Mouse (Mus musculus) cerebral cortex, adult 2 months (tissue): Measurements from ENCODE around the gene Raet1e.

ENCODE experiments used
- WGBS: fragments of 180-500 bp; shearing (Covaris S2); methylation state at CpG from one replicate; pipeline ENCODE4 v1.1.7; 2018; 5-methylcytosine and 5-hydroxymethylcytosine counted together

Raet1e gene

GRCm38 (mm10) chr10:22274445-22275057 is 116.2 kb downstream of the Raet1e start:
- WGBS = 17% methylated on average over 19 of the region's 19 CpGs

- WGBS = 97% methylated on average over 2 of the region's 2 CpGs
Observed at GRCm38 (mm10) chr10:22278468-22278867, 120.1 kb downstream of the Raet1e start.

- whole genome bisulfite sequencing = 44% methylated on average over 6 of the region's 6 CpGs
Observed at GRCm38 (mm10) chr10:22282816-22283215, 124.4 kb downstream of the Raet1e start.

GRCm38 (mm10) chr10:22295676-22296075 is 137.3 kb downstream of the Raet1e start:
- 65% methylated on average over 1 of the region's 1 CpGs for WGBS

GRCm38 (mm10) chr10:22297033-22297762 is 138.8 kb downstream of the Raet1e start:
- 71% methylated on average over 5 of the region's 5 CpGs for WGBS

GRCm38 (mm10) chr10:22297766-22298461 is 139.5 kb downstream of the Raet1e start:
- WGBS = 57% methylated on average over 8 of the region's 8 CpGs

- 65% methylated on average over 2 of the region's 2 CpGs for WGBS
Observed at GRCm38 (mm10) chr10:22299324-22299723, 141.0 kb downstream of the Raet1e start.

GRCm38 (mm10) chr10:22301641-22302040 is 143.3 kb downstream of the Raet1e start:
- 84% methylated on average over 1 of the region's 1 CpGs for WGBS

- WGBS = 80% methylated on average over 5 of the region's 5 CpGs
Observed at GRCm38 (mm10) chr10:22302344-22303057, 144.1 kb downstream of the Raet1e start.

GRCm38 (mm10) chr10:22303736-22304135 is 145.4 kb downstream of the Raet1e start:
- 90% methylated on average over 6 of the region's 6 CpGs for WGBS

GRCm38 (mm10) chr10:22305801-22306200 is 147.4 kb downstream of the Raet1e start:
- WGBS = 77% methylated on average over 4 of the region's 4 CpGs

GRCm38 (mm10) chr10:22306452-22306851 is 148.1 kb downstream of the Raet1e start:
- 67% methylated on average over 4 of the region's 4 CpGs for WGBS

GRCm38 (mm10) chr10:22308221-22308620 is 149.9 kb downstream of the Raet1e start:
- WGBS = 73% methylated on average over 1 of the region's 1 CpGs

- 55% methylated on average over 2 of the region's 2 CpGs for WGBS
Observed at GRCm38 (mm10) chr10:22322858-22323257, 164.5 kb downstream of the Raet1e start.

GRCm38 (mm10) chr10:22345721-22346120 is 187.4 kb downstream of the Raet1e start:
- 87% methylated on average over 4 of the region's 4 CpGs for WGBS

- 89% methylated on average over 6 of the region's 6 CpGs for WGBS
Observed at GRCm38 (mm10) chr10:22353548-22354195, 195.3 kb downstream of the Raet1e start.

GRCm38 (mm10) chr10:22354196-22354574 is 195.8 kb downstream of the Raet1e start:
- 82% methylated on average over 2 of the region's 2 CpGs for WGBS

GRCm38 (mm10) chr10:22357373-22357772 is 199.0 kb downstream of the Raet1e start:
- WGBS = 60% methylated on average over 1 of the region's 1 CpGs

GRCm38 (mm10) chr10:22360252-22360651 is 201.9 kb downstream of the Raet1e start, which contains the start of gene Raet1d:
TSS of gene Raet1d (plus strand) at chr10:22360552.
- whole genome bisulfite sequencing = 80% methylated on average over 3 of the region's 3 CpGs

- WGBS = 29% methylated on average over 2 of the region's 2 CpGs
Observed at GRCm38 (mm10) chr10:22360957-22361356, 202.6 kb downstream of the Raet1e start.
